Mouse (Mus musculus): ENCODE results near the gene Cdk5rap3.

Gene Cdk5rap3

DNA sequence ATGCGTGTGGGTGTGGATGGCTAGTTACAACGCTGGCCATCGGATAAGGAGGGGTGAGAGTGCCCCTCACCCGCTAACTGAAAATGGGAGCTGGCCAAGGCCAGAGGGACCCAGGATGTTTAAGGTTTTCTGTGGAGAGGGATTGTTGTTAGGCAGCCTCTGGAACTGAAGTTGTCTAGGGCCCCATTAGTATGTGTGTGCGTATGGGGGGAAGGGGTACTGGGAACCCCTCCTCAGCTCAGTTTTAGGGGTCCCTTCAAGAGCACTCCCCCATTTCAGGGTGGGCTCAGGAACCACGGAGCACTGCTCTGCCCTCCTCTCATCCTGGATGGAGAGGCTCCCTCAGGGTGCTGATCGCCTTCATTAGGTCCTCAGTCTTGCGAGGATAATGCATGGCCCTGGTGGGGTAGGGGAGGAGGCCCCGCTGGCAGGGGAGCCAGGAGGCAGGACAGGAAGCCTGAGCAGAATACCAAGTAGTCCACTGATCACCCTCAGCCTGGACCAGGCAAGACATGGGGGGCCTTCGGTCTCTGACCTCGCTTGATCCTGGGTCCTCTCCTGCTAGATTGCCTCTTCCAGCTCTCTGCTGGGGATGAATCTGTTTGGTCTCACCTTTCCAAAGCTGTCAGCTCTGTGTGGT is 23.0 kb downstream of the Cdk5rap3 start:
- peak; percentile 53 for DNase-seq

DNA sequence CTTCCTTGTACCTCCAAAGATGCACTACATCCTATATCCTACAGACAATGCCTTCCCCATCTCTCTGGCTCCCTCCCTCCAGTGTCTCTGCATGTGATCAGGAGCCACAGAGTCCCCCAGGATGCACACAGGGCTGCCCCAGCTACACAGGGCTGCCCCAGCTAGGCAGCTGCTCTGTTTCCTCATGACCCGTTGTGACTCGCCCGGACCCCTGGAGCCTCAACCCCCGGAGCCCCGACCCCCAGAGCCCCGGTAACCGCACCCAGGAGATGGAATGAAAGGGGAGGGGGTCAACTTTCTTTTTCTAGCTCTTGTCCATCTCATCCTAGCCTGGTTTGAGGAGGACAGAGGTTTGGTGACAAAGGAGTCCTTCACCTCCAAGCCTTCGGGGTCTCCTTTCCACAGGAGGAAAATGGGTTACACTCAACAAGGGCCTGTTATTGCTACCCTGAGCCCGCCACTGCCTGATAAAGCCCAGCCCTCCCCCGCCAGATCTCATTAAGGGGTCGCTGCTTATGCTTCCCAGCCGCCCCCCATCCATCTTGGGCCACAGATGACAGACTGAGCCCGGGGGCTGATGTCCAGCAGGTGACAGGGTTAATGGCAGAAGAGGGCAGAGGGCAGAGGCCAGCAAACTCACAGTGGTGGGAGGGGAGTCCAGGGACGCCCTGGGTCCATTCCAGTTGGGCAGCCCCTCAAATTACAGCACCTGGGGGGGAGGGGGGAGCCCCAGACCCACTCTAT is 24.3 kb downstream of the Cdk5rap3 start:
- DNase-seq: no peak

DNA sequence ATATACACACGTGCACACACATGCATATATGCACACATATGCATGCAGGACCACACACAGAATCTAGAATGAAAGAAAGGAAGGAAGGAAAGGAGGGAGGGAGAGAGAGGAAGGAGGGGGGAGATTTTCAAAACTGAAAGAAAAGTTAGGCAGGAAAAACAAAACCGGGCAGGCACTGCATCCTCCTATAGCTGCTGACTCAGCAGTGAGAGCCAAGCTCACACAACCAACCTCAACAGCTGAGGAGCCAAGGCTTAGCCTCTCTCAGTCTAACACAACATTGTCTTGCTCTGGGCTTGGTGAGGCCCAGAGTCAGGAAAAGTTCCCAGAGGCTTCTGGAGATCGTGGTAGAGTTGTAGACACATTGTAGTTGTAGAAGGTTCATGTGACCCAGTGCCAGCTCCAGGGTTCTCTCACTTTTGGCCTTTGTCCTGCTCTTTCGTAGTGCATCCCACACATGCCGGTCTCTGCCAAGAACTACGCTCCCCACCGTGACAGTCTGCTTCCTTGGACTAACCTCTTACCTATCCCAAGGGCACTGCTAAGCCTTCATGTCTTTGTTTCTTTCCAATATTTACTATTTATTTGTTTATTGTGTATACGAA is 29.3 kb downstream of the Cdk5rap3 start:
- DNase-seq: no peak

DNA sequence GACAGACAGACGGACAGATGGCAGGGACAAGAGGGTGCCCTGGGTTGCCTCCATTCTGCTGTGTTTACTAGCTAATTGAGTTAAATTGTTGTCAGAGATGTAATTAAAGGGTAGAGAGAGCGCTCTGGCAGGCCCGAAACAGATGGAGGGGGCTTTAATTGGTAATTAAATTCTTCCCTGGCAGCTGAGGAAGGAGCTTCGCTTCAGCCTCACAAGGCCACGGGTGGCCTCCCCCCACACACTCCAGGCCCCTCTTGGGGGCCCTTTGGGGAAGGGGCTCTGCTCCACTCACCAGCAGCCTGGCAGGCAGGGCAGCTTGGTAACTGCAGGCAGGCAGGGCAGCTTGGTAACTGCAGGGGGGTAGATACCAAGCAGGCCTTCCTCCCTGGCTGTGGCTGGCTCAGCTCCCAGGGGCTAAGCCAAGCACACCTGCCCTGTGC is 30.4 kb downstream of the Cdk5rap3 start:
- peak; percentile 93 for DNase-seq

GRCm38 (mm10) chr11:96880296-96880695 is 36.0 kb downstream of the Cdk5rap3 start:
- no peak for DNase-seq

- no peak for DNase-seq
These were observed 36.9 kb downstream of the Cdk5rap3 start for GRCm38 (mm10) chr11:96879359-96879758.

DNA sequence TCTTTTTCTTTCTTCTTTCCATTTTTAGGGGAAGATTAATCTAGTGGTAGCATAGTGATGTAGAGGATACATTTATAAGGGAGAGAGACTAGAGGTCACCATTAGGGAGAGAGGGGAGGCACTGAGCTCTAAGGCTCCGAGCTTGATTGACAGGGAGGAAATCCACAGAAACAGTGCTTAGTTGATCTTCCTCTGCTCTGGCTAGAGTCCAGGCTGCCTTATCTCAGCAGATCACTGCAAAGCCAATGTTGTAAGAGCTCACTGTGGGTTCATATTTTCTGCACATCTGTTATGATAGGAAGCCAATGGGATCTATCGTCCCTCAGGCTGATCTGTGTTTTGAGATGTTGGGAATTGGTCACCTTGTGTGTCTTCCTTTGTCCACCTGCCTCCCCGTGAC is 37.6 kb downstream of the Cdk5rap3 start:
- DNase-seq: peak; percentile 57

DNA sequence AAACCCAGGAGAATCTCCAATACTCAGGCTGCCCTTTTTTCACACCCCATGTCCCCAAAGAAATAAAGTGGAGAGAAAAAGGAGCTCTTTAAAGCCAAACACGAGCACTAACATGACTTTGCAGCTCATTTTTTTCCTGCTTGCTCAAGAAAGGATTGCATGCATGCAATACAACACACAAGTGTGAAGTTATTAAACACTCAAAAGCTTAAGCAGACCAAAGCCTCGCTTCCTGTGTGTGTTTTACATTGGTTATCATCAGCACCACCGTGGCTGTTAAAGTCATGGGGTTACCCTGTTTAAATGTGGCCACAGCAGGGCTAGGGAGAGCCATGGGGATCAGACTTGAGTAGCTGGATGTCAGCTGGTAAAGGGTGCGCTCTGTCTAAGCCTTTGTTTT is 39.2 kb downstream of the Cdk5rap3 start:
- DNase-seq: no peak

DNA sequence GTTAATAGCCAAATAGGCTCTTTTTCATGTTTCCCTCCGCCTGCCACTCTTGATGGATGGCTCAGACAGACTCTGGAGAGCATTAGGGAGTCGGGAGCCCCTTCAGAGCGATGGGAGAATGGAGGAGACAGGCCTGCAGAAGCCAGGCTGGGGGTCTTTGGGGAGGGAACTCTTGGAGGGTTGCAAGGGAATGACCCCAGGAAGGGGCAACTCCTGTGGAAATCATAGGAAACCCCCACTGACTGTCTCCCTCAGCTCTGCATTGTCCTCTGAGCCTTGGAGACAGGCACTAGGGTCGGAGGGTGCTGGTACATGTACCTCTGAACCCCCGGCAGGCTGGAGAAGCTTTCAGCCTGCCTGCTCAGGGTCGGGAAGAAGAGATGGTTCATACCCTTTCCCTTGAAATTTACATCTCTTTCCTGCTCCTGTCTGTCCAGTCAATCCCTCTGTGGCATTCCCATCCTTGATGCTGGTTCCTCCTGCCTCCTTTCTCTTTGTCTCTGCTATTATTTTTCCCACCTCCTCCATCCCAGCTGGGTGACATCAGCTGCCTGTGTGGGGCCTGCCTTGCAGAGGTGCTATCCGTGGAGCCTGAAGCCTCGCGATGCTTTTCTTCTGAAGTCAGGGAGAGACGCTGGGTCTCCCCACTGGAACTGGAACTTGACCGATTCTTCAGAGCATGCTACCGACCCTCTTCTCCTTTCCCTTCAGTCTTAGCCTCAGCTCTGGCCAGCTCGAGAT is 39.8 kb downstream of the Cdk5rap3 start:
- DNase-seq: peak; percentile 79

- DNase-seq: peak; percentile 98
These were observed 40.6 kb downstream of the Cdk5rap3 start for GRCm38 (mm10) chr11:96875745-96876144.

DNA sequence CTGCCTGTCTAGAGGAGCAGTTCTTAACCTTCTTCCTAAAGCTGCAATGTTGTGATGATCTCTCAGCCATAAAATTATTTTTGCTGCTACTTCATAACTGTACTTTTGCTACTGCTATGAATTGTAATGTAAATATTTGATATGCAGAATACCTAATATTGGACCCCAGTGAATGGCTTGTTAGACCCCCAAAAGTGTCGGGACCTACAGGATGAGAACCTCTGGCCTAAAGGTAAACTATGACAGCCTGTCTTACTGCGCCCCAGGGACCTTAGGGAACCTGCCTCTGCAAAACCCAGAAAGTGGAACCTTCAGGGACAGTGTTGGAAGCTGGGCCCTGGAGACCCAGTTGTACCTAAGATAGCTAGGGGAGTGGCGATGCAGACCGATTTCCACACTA is 41.0 kb downstream of the Cdk5rap3 start:
- DNase-seq: no peak

DNA sequence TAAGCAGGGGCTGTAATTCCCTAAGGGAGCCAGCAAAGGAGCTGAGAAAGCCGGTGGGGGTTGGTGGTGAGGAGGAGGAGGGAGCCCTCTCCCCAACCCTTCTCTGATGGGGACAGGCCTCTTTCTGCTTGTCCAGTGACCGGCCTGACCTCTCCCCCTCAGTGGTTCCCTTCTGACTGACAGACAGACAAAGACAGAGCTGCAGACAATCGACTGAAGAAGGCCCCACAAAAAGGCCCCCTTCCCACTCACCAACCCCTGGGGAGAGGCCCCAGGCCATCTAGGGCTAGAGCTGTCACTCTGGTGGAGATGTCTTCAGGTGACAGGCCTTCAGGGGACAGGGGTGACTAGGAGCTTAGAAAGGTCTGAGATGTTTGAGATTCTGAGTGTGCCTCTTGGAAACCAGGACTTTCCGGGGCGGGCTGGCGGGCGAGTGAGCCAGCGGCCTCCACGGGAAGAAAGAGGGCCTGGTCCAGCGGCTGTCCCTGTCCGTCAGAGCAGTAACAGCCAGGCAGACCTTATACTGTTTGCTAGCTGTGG is 42.6 kb downstream of the Cdk5rap3 start:
- DNase-seq: peak; percentile 69

DNA sequence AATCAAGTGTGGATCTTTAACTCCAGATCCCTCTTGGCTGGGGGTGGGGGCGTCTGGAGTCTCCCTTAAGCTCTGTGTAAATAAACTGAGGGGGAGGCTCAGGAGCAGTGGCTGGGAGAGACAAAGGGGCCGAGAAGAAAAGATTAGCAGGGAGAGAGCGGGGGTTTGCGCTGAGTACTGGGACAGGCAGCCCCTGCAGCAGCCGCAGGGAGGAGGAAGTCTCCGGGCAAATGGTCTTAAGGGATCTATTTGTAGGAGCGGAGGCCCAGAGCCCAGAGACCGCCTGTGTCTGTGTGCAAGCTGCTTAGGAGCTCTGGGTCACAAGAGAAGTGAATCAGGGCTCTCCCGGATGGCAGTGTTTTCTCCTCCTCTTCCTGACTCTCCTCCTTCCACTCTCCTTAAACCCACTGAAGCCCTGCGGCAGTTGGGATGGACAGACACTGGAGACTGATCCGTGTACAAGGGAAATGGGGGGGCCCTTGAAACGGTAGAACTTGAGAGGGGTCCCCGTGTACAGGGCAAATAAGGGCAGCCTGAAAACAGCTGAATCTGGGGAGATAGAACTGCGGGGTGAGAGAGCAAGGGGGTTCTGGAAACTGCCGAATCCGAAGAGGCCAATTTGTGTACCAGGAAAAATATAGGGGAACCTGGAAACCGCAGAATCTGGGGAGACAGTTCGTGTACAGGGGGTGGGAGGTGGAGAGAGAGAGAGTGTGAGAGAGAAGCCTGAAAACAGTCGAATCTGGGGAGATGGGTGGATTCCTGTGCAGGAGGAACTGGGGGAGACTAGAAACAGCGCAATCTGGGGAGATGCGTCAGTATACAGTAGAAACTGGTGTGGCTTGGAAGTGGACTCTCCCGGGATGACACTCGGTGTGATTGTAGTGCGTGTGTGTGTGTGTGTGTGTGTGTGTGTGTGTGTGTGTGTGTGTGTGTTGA is 43.6 kb downstream of the Cdk5rap3 start:
- peak; percentile 89 for DNase-seq

- peak; percentile 89 for DNase-seq
These were observed 49.1 kb downstream of the Cdk5rap3 start for GRCm38 (mm10) chr11:96867149-96867548.

DNA sequence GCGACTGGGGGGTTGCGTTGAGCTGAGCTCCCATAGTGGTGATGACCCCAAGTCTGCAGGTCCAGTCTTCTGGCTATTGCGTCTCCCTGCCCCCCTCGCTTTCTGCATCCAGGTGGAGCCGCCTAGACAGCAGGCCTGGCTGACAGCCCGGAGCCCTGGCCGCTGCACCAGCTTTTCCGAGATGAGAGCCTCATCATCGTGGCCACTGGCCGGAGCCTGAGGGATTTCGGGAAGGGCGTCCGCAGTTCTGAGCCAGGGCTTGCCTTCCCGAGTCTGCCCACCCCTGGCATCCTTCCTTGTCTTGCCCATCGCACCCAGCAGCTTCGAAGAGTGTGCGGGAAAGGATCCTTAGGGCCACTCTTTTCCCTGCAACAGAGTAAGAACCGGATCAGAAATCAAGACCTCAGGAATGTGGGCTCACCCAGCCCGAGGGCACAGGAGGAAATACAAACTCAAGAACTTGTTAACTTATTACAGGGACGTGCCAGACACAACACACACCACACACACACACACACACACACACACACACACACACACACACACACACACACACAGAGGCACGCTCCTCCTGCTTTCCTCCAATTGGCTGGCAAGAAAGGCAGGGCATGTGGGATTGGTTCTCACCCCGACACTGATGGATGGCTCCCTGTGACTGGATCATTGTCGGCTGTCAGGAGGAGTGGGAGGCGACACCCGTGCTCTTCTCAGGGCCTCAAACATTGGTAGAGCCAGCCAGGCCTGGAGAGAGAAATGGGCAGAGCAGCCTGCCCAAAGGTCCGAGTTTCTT is 52.9 kb downstream of the Cdk5rap3 start:
- peak; percentile 87 for DNase-seq

DNA sequence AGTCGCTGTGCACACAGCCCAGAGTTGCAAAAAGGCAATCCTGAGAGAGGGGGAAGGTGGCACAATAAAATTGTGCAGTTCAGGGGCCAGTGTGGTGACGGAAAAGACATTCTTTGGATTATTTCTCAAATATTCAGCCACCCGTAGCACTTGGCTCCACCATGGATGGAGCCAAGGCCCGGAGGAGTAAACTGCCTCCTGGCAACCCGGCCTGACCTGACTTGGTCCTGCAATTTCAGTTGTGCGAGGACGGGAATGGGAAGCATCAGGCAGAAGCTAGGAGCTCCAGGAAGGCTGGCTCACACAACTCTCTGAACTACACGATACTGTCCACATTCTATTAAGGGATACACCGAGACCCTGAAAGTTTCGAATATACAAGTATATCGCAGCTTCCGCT is 53.8 kb downstream of the Cdk5rap3 start:
- DNase-seq: no peak

DNA sequence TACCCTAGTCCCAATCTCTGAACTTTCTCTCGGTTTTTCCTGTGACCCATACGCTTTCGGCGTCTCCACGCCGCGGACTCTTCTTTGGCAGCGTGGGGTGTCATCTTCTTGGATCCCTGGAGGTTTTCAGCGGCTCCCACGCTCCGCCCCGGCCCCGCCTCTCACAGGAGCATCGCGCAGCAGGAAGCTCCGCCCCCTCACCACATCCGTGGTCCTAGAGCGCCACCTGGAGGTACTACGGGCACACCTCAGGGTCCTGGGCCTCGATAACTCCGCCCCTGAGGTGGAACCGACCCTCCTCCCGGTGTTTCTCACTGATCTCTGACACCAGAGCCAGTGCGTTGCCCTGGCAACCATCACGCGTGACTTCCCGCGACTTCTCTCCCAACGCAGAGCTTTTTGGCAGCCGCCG is 54.4 kb downstream of the Cdk5rap3 start:
- DNase-seq: peak; percentile 96

DNA sequence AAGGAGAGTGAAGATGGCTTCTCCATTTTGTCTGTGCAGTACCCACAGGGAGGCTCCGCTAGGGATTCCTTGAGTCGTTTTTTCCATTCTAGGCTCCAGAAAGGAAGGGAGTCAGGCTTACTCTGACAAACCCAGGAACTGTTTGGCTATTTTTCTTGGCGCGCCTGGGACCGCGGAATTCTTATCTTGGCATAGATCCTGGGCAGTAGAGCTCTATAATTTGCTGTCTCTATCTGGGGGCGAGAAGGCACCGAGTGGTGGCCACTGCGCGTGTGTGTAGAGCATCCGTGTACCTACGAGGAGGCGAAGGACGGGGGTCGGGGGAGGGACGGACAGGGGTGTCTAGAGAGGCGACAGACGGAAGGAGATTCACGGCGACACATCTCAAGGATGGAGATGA is 54.9 kb downstream of the Cdk5rap3 start:
- DNase-seq: no peak

- peak; percentile 89 for DNase-seq
These were observed 55.7 kb downstream of the Cdk5rap3 start for GRCm38 (mm10) chr11:96860564-96860963.

- DNase-seq: no peak
These were observed 56.7 kb downstream of the Cdk5rap3 start for GRCm38 (mm10) chr11:96859635-96860034.

DNA sequence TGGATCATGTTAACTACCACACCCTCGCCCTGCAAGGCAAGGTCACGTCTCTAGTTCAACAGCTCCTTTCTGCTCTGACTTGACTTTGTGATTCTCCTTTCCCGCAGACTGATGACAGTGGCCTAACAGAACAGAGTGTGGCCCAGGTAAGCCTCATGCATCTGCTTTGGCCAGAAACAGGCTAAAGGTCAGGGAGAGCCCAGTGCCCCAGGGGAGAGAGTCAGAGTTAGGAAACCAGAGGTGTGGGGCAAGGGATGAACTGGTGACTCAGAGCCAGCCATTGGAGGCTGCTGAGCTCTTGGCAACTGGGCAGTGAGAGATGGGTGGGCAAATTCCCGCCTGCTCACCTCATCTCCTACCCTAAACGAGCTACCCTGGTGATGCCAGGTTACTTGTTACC is 58.9 kb downstream of the Cdk5rap3 start:
- no peak for DNase-seq
